Mouse (Mus musculus): ENCODE measurements around the gene Nrp1.

Gene Nrp1

DNA sequence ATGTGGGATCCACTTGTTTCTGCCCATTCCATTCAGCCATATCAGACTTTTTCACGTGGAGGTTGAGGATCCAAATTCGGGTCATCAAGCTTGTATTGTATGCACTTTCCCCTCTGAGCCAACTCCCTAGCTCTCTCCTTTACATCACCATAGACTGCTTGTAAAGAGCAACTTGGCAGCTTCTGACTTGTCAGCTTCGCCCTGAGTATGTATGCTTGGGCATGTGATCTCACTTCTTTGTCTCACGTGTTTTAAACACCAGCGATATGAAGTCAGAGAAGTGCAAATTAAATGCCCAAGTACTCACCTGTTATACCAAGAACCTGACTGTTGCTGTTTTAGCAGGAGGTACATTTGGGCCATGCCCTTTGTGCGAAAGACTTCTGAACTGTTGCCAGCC is 12.6 kb downstream of the Nrp1 start:
- DNase-seq (ENCODE audit: low read depth, low spot score), result no peak

DNA sequence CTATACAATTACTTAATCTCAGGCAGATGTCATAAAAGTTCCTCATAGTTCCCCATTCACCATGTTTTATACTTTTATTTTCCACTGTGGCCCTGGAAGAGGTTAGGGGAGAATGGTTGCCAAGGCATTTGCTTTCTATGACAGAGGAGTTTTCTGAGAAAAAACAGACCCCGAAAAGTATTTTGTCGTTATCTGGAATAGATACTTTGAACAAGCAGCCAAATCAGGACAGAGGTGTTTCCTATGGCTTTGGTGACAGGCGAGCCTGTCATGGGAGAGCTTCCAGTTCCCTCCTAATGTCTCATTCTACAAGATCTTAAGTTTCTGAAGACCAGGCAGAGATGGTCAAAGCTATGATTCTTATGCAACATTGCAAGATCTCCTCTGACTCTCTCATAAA is 13.4 kb downstream of the Nrp1 start:
- no peak for DNase-seq (ENCODE audit: low read depth, low spot score)

DNA sequence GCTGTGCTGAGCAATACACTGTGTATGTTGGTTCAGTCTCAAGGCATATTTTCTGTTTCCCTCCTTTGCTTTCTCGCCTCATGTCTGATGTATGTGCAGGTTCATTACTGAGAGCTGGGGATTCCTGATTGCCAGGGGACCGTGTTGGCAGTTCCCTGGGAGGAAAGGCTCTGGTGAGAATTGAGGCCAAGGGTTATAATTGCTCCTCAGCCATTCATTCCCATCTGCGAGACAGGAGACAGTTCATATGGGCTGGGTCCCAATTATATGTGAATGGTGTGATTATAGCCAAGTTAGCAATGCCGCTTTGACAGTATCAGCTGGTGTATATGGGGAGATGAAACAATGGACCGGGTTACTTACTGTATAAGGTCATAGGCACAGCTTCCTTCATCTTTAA is 14.3 kb downstream of the Nrp1 start:
- DNase-seq (ENCODE audit: low read depth, low spot score), result no peak

DNA sequence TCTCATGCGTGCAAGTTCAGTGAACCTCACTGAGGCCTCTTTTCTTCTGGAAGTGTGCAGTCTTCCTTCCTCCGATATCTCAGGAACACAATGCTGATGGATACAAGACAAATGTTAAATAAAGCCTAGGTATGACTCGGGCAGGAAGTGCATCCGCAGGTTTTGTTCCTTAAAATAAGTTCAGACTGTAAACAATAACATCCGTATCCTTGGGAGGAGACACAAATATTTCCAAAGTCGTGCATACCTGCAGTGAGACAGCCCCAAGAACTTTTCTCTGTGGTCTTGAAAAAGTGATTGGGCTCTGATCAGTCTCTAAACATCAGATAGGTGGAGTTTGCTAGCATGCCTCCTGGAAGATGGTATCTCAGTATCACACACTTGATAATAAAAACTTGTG is 15.0 kb downstream of the Nrp1 start:
- no peak for DNase-seq (ENCODE audit: low read depth, low spot score)

DNA sequence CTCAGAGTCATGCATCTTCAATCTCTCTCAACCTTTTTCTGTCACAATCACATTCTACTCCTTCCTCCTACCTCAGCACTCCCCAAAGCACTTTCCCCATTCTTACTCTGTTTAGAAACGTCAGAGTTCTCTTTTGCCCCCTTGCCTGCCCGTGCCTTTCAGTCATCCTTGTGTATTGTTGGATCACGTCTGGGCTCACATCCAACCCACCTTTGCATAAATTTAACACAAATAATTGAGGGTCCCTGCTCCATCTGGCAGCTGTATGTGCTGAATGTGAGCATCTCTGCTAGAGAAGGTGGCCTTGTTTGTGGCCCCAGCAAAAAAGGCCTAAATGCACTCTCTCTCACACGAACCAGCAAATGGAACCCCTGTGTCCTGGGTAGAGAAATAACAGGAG is 16.9 kb downstream of the Nrp1 start:
- DNase-seq (ENCODE audit: low read depth, low spot score), result no peak

DNA sequence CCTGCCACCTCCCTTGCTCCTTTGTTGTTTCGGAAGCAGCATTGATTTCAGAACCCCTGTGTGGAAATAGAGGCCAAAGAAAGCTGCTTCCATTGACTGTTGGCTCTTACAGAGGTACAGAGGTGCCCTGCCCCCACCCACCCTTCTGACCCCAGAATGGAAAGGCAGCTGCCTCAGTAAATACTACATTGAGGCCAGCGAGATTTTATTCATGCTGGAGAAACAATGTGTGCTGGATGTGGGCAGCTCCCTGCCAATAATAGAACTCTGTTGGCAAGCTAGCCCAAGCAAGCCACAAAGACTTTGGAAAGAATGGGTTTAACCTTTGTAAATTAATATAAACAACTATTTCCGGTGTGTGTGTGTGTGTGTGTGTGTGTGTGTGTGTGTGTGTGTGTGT is 24.8 kb downstream of the Nrp1 start:
- DNase-seq (ENCODE audit: low read depth, low spot score), result peak; percentile 39

DNA sequence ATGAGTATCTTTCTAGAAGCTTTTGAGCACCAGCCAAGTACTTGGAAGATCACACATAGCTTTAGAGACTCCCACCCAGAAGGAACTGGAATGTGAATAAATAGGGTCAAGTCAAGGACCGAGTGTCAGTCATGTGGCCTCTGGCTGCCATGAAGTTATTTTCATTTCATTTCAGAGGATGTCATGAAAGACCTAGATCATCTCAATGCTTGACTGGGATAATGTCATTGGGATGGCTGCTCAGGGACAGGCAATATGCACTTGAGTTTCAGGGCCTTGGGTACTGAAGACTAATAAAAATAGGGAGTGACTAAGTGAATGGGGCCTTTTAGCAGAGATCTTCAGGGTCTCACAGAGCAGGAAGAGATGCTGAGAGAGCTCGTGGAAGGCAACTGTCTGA is 26.0 kb downstream of the Nrp1 start:
- no peak for DNase-seq (ENCODE audit: low read depth, low spot score)

DNA sequence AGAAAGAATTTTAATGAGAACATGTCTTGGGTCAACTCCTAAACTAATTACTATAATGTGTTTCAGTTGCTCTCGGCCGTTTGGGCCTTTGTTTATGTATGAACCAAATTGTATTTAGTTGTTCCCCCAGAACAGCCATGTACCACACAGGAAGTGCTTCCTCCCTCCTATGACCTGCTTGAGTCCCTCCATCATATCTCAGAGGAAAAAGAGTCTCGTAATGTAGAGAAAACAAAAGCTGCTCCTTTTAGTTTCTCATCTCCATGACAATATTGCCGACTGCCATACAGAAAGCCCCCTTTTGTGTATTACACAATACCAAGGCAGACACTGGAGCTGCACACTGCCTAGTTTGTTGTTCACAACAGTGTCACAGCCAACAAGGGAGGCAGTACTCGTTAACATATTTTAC is 26.5 kb downstream of the Nrp1 start:
- DNase-seq (ENCODE audit: low read depth, low spot score), result no peak

DNA sequence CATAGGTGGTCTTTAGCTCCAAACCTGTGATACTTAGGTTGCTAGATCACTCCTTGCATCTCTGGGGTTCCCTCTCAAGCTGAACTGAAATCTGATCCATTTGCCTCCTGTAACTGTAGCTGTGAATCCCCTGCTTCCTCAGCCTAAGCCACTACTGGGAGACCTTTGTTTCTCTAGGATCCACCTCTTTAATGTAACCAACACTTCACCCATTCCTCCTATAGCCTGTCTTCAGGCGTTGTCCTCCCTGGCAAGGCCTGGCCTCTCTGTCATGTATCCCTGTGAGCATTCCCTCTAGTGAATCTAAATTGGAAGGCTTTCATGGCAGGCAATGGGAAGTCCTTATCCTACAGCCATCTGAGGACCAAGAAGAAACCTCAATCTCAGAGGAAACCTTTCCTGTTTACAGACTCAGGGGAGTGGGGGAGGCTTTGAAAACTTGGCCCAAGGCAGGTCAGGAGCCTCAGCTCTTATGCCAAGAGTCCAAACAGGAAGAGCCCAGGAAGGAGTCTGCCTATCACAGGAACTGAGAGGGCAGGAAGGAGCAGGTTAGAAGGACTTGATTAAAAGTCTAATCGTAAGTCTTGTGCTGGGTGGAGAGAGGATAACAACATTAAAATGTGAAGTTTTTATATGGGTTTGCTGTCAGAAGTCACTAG is 28.7 kb downstream of the Nrp1 start:
- no peak for DNase-seq (ENCODE audit: low read depth, low spot score)

DNA sequence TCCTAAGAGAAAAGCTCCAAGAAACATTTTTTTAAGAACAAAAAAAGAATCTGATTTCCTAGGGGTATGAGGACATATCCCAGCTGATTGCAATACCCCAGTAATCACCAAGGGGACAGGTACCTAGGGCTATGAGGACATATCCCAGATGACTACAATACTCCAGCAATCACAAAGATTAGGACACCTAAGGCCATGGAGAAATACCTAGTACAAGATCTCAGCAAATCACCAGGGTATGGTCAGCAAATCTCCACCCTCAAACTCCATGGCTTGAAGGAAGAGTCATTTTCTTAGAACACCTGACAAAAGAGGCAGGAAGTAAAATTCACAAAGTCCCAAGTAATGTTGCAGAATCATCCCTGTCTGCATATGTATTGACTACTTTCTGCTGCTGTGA is 32.4 kb downstream of the Nrp1 start:
- DNase-seq (ENCODE audit: low read depth, low spot score), result no peak

DNA sequence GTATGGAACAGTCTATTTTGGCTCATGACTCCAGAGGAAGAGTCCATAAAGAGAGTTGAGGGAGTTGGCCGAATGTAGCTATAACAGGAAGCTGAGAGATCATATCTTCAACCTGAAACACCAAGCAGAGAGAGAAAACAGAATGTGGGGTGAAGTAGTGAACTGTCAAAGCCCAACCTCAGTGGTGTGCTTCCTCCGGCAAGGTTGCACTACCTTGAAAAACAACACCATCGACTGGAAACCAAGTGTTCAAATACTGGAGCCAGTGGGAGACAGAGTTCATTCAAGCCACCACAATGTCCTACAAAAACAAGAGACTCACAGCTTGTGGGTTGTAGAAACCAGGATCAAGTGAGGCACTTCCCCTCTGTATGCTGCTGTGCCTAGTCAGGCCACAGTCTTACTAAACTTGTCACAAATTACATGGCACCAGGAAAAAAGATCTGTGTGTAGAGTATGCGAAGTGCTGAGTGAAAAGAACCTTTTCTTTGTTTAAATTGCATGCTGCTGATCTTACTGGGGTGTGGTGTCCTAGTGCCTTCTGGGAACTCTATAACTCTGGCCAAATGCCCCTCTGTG is 32.9 kb downstream of the Nrp1 start:
- no peak for DNase-seq (ENCODE audit: low read depth, low spot score)

DNA sequence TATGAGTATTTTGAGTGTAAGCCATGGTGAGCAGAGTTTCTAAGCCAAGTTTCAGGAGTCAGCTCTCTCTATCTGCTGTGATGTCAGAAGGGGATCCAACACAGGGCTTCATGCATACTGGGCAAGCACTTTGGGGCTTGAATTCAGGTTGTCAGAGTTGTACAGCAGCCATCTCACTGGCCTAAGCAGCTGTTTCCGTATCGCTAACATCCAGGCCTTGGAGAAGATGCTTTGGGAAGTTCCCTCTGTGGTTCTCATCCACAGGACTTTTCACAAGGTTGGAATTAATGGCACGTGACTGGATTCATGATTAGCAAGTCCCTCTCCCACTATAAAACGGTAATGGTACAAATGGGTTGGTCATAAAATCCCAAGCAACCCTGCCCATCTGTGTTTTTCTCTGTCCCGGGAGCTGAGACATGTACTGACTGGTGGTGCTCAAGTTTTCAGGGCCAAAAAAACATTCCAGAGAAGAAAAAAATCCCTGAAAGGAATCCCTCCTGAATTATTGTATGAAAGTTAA is 36.3 kb downstream of the Nrp1 start:
- no peak for DNase-seq (ENCODE audit: low read depth, low spot score)

DNA sequence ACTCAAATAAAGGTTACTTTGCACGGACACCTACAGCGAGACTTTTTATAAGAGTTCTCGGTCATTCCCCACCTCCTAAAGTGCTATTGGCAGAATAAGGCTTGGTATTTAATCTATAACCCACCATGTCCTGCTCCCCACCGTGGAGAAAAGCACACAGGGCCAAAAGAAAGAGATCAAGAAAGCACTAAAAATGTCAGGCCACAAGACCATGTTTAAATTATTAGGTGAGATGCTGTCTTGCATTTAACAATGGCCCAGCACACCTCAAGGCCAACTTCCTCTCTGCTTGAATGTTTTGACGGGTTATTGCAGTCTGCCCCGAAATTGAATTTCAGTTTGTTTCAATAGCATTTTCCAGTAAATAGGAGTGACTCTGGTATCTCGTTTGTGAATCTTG is 38.6 kb downstream of the Nrp1 start:
- DNase-seq (ENCODE audit: low read depth, low spot score), result no peak

DNA sequence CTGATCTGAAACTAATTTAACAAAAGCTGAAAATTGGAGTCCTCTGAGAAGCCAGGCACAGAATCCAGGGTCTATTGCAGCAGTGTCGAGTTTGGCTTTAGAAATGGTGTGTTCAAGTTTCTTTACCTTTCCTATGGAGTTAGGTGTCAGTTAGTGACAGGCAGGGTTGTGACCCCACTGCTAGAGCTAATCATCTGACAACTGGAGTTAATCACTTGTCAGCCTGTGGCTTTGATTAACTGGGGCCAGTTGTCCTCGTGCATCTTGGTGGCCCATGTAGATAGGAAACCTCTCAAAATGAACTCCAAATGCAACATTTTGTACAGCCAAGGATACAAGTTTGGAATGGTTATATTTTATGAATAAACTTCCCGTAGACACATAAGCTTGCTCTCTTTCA is 39.0 kb downstream of the Nrp1 start:
- DNase-seq (ENCODE audit: low read depth, low spot score), result no peak

DNA sequence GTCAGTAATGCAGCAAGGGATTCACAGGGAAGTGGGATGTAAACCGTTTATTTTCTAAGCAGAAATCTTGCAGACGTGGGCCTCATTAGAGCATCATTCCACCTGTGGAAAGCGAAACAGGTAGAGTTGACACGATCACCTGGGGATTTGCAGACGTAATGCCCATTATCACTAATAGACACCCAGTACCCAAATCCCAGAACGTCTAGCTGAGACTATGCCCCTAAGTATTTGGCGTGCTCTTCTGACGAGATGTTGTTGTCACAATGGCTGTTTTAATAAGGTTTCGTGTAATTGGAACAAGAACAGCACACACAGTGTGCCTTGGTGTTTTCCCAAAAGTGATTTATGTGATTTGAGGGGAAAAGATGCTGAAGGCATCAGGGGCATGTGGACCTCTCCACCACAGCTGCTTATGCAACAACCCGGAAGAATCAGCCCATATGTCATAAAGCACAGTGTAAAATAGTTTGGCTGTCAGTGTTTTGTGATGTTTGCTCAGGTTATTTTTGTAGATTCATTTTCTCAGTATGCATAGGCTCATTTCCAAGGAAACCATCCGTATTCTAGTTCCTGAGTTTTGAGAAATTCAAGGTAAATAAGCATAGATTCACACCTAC is 40.2 kb downstream of the Nrp1 start:
- DNase-seq (ENCODE audit: low read depth, low spot score), result peak; percentile 41

DNA sequence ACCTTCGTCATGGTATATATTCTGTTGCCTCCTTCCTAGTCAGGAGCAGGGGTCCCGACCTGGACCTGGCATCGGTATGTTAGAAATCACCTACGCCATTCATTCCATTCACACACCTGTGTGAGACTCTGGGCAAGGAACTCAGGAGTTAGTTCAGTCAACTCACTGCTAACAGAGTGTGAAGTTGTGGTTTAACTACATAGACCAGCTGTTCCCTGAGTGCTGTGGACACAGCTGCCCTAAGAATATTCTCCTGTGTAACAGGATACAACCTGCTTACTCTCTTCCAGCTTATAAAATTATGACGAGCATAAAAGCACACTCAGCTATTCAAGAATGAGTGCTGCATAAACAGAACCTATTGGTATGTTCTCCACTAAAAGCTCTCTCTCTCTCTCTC is 41.9 kb downstream of the Nrp1 start:
- DNase-seq (ENCODE audit: low read depth, low spot score), result no peak

DNA sequence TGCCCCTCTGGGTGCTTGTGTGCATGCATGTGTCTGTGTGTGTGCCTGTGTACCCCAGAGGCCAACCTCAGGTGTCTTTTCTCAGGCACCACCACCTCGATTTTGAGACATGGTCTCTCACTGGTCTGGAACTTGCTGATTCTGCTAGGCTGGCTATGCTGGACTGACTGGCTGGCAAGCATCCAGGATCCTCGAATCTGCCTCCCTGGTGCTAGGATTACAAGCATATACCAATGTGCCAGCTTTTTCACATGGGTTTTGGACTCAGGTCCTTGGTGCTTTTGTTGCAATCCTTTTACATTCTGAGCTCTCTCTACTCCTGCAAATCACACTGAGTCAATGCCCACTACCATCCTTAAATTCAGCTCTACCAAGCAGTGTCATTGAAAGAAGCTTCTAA is 46.5 kb downstream of the Nrp1 start:
- DNase-seq (ENCODE audit: low read depth, low spot score), result no peak

DNA sequence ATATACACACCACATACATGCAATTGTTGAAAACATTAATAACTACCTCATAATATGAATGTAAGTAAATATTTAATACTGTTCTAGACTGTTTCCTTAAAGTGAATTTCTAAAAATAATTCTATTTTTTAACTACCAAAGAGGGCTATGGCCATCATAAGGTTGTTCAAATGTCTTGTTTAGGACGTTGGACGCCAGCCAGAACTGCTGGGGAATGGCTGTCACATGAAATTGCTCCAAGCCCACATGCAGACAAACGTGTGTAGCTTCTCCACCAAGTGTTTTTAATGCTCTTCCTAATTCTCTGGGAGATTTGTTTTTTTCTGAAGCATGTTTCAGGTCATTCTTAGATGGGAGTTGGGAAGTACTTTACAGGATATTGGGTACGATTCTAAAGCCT is 55.0 kb downstream of the Nrp1 start:
- DNase-seq (ENCODE audit: low read depth, low spot score), result no peak

DNA sequence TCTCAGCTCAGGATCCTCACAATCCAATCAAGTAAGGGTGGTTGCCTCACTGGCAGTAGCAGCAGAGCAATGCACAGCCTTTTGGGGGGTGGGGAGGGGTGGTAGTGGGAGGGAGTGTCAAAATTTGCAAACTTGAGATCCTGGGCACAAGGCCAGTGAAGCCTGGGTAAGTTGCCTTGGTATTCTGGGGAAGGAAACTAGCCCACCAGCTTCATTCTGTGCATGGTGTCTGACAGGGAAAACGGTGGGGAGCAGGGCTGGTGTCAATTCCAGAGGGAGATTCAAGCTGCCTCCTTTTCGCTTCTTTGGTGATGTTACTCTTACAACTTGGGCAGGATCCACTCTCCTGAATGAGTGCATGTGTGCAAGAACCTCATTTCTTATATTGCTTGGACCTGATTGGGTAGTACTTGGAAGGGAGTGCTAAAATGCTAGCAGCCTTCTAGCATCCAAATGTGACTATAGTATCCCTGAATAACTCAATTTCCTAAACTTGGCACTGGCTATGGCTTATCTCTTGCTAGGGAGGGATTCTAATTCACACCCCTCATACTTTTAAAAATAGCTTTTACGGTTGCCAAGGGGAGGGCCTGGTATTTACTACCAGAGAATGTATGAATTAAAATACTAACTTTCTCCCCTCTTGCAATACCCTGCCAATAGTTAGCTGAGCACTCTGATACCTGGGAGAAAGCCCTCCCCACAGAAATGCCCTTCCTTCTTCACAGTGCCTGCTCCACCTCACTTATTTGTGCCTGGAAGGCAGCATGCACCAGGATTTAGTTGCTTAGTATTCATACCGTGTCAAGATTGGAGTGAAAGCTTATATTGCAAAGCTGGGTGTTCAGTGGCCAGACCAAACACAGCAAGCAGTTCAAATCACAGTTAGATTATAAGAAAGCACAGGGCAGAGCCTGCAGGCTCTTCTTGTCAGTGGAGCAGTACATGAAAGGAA is 57.6 kb downstream of the Nrp1 start:
- DNase-seq (ENCODE audit: low read depth, low spot score), result peak; percentile 83

DNA sequence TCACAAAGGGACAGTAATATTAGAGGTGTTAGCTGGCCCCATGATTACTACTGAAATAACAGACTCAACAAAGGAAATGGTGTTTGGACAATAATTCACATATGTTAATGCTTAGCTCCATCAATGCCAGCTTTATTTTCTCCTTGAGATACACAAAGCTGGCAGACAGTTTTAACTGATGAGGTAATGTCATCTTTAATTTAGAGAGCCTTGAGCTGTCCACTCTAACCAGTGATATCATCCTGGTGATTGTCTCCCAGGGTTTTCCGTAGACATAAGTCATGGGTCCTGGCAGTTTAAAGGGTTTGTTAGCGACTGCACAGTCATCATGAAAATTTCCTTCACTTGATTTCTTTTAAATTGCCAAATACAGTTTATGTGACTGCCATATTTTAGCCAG is 58.5 kb downstream of the Nrp1 start:
- no peak for DNase-seq (ENCODE audit: low read depth, low spot score)

DNA sequence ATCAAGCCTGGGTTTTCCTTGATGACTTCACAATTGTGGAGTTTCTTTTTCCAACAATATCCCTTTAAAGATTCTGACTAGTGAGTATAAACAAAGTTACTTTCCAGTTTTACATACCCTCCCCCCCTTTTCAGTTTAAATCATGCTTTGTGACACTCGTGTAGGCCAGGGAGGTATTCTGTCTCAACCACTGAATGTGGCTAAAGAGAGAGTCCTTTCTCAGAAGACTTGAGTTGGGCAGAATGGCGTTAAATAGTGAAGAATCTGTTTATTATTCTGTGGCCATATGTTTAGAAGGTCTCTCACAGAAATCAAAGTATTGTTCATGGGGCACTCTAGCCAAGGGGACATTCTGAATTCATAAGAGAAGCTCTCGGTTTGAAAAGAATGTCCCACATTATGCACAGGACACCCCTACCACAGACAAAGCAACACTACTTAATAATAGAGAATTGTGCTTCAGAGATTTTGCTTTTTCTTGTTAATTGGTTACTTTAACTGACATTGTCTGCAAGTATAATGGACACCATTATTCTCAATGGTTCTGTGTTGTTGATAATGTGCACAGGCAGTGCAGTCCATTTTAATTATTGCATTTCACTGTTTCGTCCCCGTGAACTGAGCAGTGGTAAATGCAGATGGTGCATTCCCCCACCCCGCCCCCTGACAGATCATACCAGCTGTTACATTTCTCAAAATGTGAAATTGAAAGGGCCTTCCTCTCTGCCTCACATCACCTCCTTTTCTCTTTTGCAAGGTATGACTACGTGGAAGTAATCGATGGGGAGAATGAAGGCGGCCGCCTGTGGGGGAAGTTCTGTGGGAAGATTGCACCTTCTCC is 59.8 kb downstream of the Nrp1 start:
- peak; percentile 30 for DNase-seq (ENCODE audit: low read depth, low spot score)
